Mouse (Mus musculus): ENCODE measurements at regions not wholly inside any gene's neighbourhood (a gene's known extent, or its start where the extent isn't known, plus 50 kb on each side); places are given as distances from the start of the nearest gene placed in this dataset.

DNA sequence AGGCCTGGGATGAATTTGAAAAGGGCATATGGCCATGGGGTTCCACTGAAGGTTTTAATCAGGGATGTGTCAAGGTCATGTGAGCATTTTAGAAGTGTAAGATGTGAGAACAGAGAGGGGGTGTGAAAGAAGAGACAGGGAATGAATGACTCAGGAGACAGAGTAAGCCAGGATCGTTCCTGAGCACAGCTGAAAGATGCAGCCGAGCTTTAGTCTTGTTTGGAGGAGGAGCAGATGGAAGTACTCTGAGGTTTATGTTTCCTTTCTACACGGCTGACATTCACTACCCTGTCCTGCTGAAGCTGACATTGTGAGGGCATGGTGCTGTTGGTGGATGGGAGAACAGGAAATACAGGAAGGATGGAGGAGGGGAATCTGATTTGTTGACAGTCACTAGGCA lies 142.0 kb downstream of the Dmrta2 start:
- TF ChIP-seq CTCF (IDR thresholded peaks at IDR 0.05; ENCODE audit: extremely low read depth, insufficient read depth, insufficient read length, insufficient replicate concordance) (no peak), POLR2A (IDR thresholded peaks at IDR 0.05; ENCODE audit: low read depth, low read length) (no peak)

Data from spleen, adult 2 months (tissue).